Mouse (Mus musculus) forebrain, embryonic 12.5 days (tissue): ENCODE data around the gene Akap13. TPM values are rescaled to one million over a fixed set of nuclear protein-coding genes. Genes with fewer than 3 reads are reported as not detected.
"Not testable (repeated sequence)": the region's sequence is repeated elsewhere in the genome, so short reads cannot be mapped to it uniquely, and the experiment has no call there.

Experiments used
- ATAC-seq: fragments of 200-750 bp; cut with Nextera tagmentation; 2 replicates; pipeline ENCODE4 v1.8.0; 2017; ENCODE audit warnings: moderate TSS enrichment; ENCODE audit not compliant: low FRiP score
- H3K27ac ChIP-seq: fragments of 300-500 bp; sonication (generic); 2 replicates; pipeline ENCODE4 v1.5.1; 2016; ENCODE audit warnings: mild to moderate bottlenecking
- H3K27me3 ChIP-seq: fragments of 300-500 bp; sonication (generic); 2 replicates; pipeline ENCODE4 v1.6.1; 2016; ENCODE audit warnings: mild to moderate bottlenecking
- H3K36me3 ChIP-seq: fragments of 300-500 bp; sonication (generic); replicated peaks from 2 replicates; pipeline ENCODE4 v1.6.1; 2016; ENCODE audit warnings: mild to moderate bottlenecking
- H3K4me1 ChIP-seq: fragments of 300-500 bp; sonication (generic); 2 replicates; pipeline ENCODE4 v1.6.1; 2016
- H3K4me2 ChIP-seq: fragments of 300-500 bp; sonication (generic); 2 replicates; pipeline ENCODE4 v1.6.1; 2016; ENCODE audit warnings: mild to moderate bottlenecking, moderate library complexity
- H3K4me3 ChIP-seq: fragments of 300-500 bp; sonication (generic); replicated peaks from 2 replicates; pipeline ENCODE4 v1.5.1; 2016; ENCODE audit warnings: mild to moderate bottlenecking
- H3K9ac ChIP-seq: fragments of 300-500 bp; sonication (generic); 2 replicates; pipeline ENCODE4 v1.6.1; 2016; ENCODE audit warnings: mild to moderate bottlenecking
- H3K9me3 ChIP-seq: fragments of 300-500 bp; sonication (generic); 2 replicates; pipeline ENCODE4 v1.6.1; 2016
- WGBS: fragments of 180-500 bp; shearing (Covaris S2); methylation state at CpG from one replicate; pipeline ENCODE4 v1.1.7; 2016; 5-methylcytosine and 5-hydroxymethylcytosine counted together
- polyA plus RNA-seq: library from polyadenylated mRNA; unstranded; fragments of >200 nt; fragmentation: Nextera tagmentation; extraction: Ambion mirVana; gene quantifications from 2 replicates; pipeline ENCODE4 v1.2.1, GENCODE M21; 2016

Akap13 gene
- polyA plus RNA-seq, 1 experiment from 2014 or later = 27.6 TPM

- 92% methylated on average over 8 of the region's 8 CpGs for WGBS
- no peak for ATAC-seq
- Histone ChIP-seq H3K36me3 (peaks cover 19% of the 10 kb centered on the region), H3K4me1 (no peaks in the 10 kb centered on the region), H3K27ac (no peak overlapping the region), H3K9ac (no peak overlapping the region), H3K27me3 (no peaks in the 10 kb centered on the region), H3K9me3 (no peaks in the 10 kb centered on the region), H3K4me3 (no peak overlapping the region), H3K4me2 (no peak overlapping the region)
These were observed 159.5 kb downstream of the Akap13 start for GRCm38 (mm10) chr7:75614826-75615225.

DNA sequence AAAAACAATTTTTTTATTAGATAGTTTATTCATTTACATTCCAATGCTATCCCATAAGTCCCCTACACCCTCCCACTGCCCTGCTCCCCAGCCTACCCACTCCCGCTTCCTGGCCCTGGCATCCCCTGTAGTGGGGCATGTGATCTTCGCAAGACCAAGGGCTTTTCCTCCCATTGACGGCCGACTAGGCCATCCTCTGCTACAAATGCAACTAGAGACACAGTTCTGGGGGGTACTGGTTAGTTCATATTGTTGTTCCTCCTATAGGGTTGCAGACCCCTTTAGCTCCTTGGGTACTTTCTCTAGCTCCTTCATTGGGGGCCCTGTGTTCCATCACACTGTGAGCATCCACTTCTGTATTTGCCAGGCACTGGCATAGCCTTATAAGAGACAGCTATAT lies 161.9 kb downstream of the Akap13 start:
- not testable (repeated sequence) for H3K27ac ChIP-seq, H3K27me3 ChIP-seq, H3K4me3 ChIP-seq, H3K4me1 ChIP-seq, H3K9ac ChIP-seq, H3K4me2 ChIP-seq, ATAC-seq, H3K36me3 ChIP-seq, H3K9me3 ChIP-seq
- WGBS = 95% methylated on average over 4 of the region's 4 CpGs

DNA sequence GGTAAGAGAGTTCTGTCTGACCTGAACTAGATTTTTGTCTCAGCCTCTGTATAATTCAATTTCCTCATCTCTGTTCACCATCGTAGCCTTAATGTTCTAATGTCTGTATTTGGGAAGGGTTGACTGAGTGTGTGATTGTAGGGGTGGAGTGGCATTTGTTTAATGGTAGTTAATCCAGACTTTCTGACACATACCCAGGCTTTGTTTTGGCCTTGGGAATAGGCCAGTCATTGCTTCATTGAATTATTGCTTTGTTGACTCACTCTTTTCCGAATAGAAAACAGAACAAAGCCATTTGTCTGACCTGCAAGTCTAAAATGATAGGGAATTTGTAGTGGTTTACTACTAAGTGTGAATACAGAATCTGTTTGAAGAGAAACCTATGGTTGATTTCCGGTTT lies 163.4 kb downstream of the Akap13 start:
- ATAC-seq = no peak
- Histone ChIP-seq H3K4me2 (no peak overlapping the region), H3K9me3 (no peaks in the 10 kb centered on the region), H3K4me3 (no peak overlapping the region), H3K27ac (no peak overlapping the region), H3K36me3 (no peaks in the 10 kb centered on the region), H3K4me1 (no peaks in the 10 kb centered on the region), H3K9ac (no peak overlapping the region), H3K27me3 (no peaks in the 10 kb centered on the region)
- WGBS = 88% methylated on average over 3 of the region's 3 CpGs

DNA sequence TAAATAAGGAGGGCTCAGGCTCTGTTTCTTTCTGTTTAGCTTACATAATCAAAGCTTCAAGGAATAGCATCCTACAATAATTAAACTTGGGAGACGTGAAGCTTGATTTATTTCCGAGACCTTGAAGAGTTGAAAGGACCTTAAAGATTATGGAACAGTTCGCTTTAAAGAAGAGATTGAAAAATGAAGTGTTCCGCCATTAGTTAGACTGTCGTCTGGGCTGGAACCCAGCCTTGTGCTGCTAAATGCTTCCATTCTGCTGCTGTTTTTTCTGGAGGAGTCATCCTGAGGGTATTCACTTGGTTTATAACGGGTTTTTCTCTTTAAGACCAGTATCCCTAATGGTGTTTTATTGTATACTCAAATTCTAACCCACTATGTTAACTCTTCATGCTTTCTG lies 164.5 kb downstream of the Akap13 start:
- Histone ChIP-seq H3K4me2 (no peak overlapping the region), H3K4me3 (no peak overlapping the region), H3K27ac (no peak overlapping the region), H3K27me3 (no peaks in the 10 kb centered on the region), H3K9me3 (no peaks in the 10 kb centered on the region), H3K36me3 (no peaks in the 10 kb centered on the region), H3K9ac (no peak overlapping the region), H3K4me1 (no peaks in the 10 kb centered on the region)
- no peak for ATAC-seq
- 83% methylated on average over 6 of the region's 6 CpGs for WGBS

GRCm38 (mm10) chr7:75620395-75620960 lies 165.1 kb downstream of the Akap13 start:
- no peaks in the 10 kb centered on the region for H3K4me1 ChIP-seq
- H3K36me3 ChIP-seq = no peaks in the 10 kb centered on the region
- H3K4me2 ChIP-seq = no peak overlapping the region
- H3K9me3 ChIP-seq = no peaks in the 10 kb centered on the region
- no peak for ATAC-seq
- H3K9ac ChIP-seq = no peak overlapping the region
- 82% methylated on average over 3 of the region's 3 CpGs for WGBS
- H3K4me3 ChIP-seq = no peak overlapping the region
- no peak overlapping the region for H3K27ac ChIP-seq
- no peaks in the 10 kb centered on the region for H3K27me3 ChIP-seq

GRCm38 (mm10) chr7:75620976-75621375 lies 165.6 kb downstream of the Akap13 start:
- no peaks in the 10 kb centered on the region for H3K27me3 ChIP-seq
- H3K4me3 ChIP-seq = no peak overlapping the region
- WGBS = 77% methylated on average over 4 of the region's 4 CpGs
- H3K4me1 ChIP-seq = no peaks in the 10 kb centered on the region
- no peak overlapping the region for H3K27ac ChIP-seq
- ATAC-seq = no peak
- no peaks in the 10 kb centered on the region for H3K36me3 ChIP-seq
- H3K9ac ChIP-seq = no peak overlapping the region
- H3K4me2 ChIP-seq = no peak overlapping the region
- H3K9me3 ChIP-seq = no peaks in the 10 kb centered on the region

DNA sequence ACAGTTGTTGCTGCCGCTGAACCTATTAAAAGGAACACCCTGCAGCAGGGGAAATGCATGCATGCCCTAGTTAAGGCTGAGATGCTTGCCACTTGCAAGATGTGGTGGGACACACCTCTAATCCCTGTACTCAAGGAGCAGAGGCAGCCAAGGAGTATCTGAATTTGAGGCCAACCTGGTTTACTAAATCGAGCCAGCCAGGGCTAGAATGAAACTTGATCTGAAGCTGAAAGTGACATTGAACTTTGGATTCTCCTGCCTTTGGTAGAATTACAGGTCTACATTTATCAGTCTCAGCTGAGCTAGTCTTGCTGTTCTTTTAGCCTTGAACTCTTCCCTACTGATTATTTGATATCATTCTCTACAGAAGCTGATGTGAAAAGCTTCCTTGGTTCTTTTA lies 172.5 kb downstream of the Akap13 start:
- Histone ChIP-seq H3K27me3 (no peaks in the 10 kb centered on the region), H3K36me3 (no peaks in the 10 kb centered on the region), H3K4me3 (no peak overlapping the region), H3K27ac (no peak overlapping the region), H3K4me1 (peaks cover under 1% of the 10 kb centered on the region; the same call in 1 of the 2 replicates), H3K9me3 (no peaks in the 10 kb centered on the region), H3K4me2 (no peak overlapping the region), H3K9ac (no peak overlapping the region)
- ATAC-seq = no peak
- 78% methylated on average over 2 of the region's 2 CpGs for WGBS

GRCm38 (mm10) chr7:75629669-75630068 lies 174.3 kb downstream of the Akap13 start:
- 92% methylated on average over 4 of the region's 4 CpGs for WGBS
- H3K4me2 ChIP-seq = no peak overlapping the region

GRCm38 (mm10) chr7:75632941-75633340 lies 177.6 kb downstream of the Akap13 start:
- Histone ChIP-seq H3K36me3 (no peaks in the 10 kb centered on the region), H3K4me2 (no peak overlapping the region), H3K4me1 (peaks cover 11% of the 10 kb centered on the region), H3K9me3 (no peaks in the 10 kb centered on the region), H3K9ac (no peak overlapping the region), H3K27me3 (no peaks in the 10 kb centered on the region), H3K27ac (no peak overlapping the region), H3K4me3 (no peak overlapping the region)
- no peak for ATAC-seq
- 68% methylated on average over 3 of the region's 3 CpGs for WGBS

More at GRCm38 (mm10) chr7:75629669-75630068, 174.3 kb downstream of the Akap13 start:
- no peak overlapping the region for H3K4me3 ChIP-seq
- H3K27me3 ChIP-seq = no peaks in the 10 kb centered on the region
- no peak for ATAC-seq
- H3K36me3 ChIP-seq = no peaks in the 10 kb centered on the region
- no peak overlapping the region for H3K27ac ChIP-seq
- no peaks in the 10 kb centered on the region for H3K9me3 ChIP-seq
- H3K9ac ChIP-seq = no peak overlapping the region
- peaks cover 11% of the 10 kb centered on the region for H3K4me1 ChIP-seq

- no peaks in the 10 kb centered on the region for H3K36me3 ChIP-seq
- no peak overlapping the region for H3K27ac ChIP-seq
- H3K9me3 ChIP-seq = no peaks in the 10 kb centered on the region
- no peak overlapping the region for H3K9ac ChIP-seq
- no peak for ATAC-seq
- H3K27me3 ChIP-seq = no peaks in the 10 kb centered on the region
- peaks cover 11% of the 10 kb centered on the region for H3K4me1 ChIP-seq
- no peak overlapping the region for H3K4me2 ChIP-seq
- no peak overlapping the region for H3K4me3 ChIP-seq
These were observed 178.1 kb downstream of the Akap13 start for GRCm38 (mm10) chr7:75633393-75633792.

DNA sequence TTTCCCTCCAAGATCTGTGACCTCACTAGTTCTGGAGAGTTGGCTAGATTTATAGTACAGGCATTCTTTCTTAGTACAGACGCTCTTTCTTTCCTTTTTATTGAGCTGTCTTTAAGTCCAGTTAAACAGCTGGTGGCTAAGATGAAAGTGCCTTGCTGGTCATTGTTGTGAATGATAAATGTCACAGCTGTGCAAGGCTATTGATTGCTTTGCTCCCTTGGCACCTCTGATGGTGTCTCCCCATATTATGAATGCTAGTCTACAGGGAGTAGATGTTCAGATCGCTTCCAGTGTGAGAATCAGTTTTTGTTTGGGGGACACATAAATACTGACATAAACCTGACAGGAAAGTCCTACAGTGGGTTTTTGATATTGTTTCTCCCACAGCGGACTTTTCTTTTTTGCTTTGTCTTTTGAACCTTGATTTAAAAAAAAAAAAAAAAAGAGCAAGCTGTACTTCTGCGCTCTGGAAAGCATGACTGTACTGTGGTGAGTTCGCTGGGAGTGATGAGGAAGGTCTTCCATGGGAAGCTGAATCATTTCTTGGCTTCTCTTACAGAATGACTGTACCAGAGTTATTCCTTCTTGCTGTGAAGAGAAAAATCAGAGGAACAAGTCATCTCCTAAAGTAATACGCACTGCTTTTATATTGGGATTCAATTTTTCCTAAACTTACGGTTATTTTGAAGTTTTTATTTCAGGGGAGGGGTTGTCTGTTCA lies 178.6 kb downstream of the Akap13 start:
- H3K9me3 ChIP-seq = no peaks in the 10 kb centered on the region
- H3K4me2 ChIP-seq = no peak overlapping the region
- no peak overlapping the region for H3K4me3 ChIP-seq
- no peak overlapping the region for H3K27ac ChIP-seq
- no peak overlapping the region for H3K9ac ChIP-seq
- peaks cover 11% of the 10 kb centered on the region for H3K4me1 ChIP-seq
- ATAC-seq = no peak
- no peaks in the 10 kb centered on the region for H3K36me3 ChIP-seq
- H3K27me3 ChIP-seq = no peaks in the 10 kb centered on the region
- 81% methylated on average over 7 of the region's 7 CpGs for WGBS

GRCm38 (mm10) chr7:75638769-75639168 lies 183.4 kb downstream of the Akap13 start:
- H3K9me3 ChIP-seq = no peaks in the 10 kb centered on the region
- no peaks in the 10 kb centered on the region for H3K27me3 ChIP-seq
- no peak overlapping the region for H3K9ac ChIP-seq
- WGBS = 67% methylated on average over 3 of the region's 3 CpGs
- no peak overlapping the region for H3K4me2 ChIP-seq
- peaks cover 20% of the 10 kb centered on the region for H3K4me1 ChIP-seq
- no peak for ATAC-seq
- H3K36me3 ChIP-seq = no peaks in the 10 kb centered on the region
- no peak overlapping the region for H3K4me3 ChIP-seq
- H3K27ac ChIP-seq = no peak overlapping the region

GRCm38 (mm10) chr7:75639541-75639940 lies 184.2 kb downstream of the Akap13 start:
- Histone ChIP-seq H3K9me3 (no peaks in the 10 kb centered on the region), H3K27me3 (no peaks in the 10 kb centered on the region), H3K4me2 (no peak overlapping the region), H3K36me3 (no peaks in the 10 kb centered on the region), H3K9ac (no peak overlapping the region), H3K27ac (no peak overlapping the region), H3K4me3 (no peak overlapping the region), H3K4me1 (peaks cover 21% of the 10 kb centered on the region)
- 18% methylated on average over 3 of the region's 3 CpGs for WGBS
- ATAC-seq = 0 out of 2 replicates have a peak, but pooled peaks have one; percentile 39
